Mouse (Mus musculus): ENCODE results near the gene Mvb12b. TPM values are rescaled to one million over a fixed set of nuclear protein-coding genes. Genes with fewer than 3 reads are reported as not detected.

Gene Mvb12b
- total RNA-seq, 2 experiments from 2014 or later = 83.8 to 84.3 TPM

DNA sequence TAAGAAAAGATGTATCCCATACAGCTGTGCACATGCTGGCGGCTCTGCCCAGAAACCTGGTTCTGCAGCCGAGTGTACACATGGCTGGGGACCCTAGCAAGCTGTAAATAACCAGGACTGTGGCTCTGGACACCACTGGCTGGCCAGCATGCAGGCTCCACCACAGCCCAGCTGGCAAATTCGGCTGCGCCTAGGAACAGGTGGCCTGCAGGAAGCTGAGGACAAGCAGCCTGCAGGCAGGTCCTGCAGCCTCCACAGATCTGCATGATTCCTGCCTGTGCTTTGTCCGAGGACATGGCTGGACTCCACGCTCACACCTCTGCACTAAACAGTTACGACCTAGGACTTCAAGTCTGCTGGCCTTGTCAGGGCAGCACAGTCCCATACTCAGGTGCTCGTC, 172.8 kb downstream of the Mvb12b start:
- no peak for DNase-seq (ENCODE audit: low spot score in 2 of 2)
- intact Hi-C loops (cut with DNase I) = no loop called here

GRCm38 (mm10) chr2:33713580-33714260, 174.0 kb downstream of the Mvb12b start:
- intact Hi-C loops (cut with DNase I) = no loop called here
- DNase-seq (ENCODE audit: low spot score in 2 of 2) = no peak

GRCm38 (mm10) chr2:33712811-33713210, 174.9 kb downstream of the Mvb12b start:
- intact Hi-C loops (cut with DNase I) = no loop called here
- no peak for DNase-seq (ENCODE audit: low spot score in 2 of 2)

DNA sequence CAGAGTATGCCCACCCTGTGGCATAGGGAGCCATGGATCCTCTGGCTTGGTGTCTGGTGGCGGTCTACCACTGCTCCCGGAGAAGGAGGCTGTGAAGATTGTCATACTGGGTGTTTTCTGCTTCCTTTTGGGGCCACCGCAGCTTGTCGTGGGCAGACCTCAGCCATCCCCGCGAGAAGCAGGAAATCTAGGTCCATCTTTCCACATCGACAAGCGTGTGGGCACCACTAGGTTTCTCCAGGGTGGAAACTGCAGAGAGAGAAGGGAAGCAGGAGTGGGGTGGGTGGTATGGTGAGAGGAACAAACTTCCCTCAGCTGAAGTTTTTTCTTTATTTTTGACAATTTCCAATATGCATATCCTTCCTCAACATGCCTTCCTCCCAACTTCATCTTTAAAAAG, 178.9 kb downstream of the Mvb12b start:
- peak; percentile 14 to 30 for DNase-seq (ENCODE audit: low spot score in 2 of 2)
- intact Hi-C loops (cut with DNase I) = no loop called here

GRCm38 (mm10) chr2:33708096-33708495, 179.7 kb downstream of the Mvb12b start:
- intact Hi-C loops (cut with DNase I) = no loop called here

DNA sequence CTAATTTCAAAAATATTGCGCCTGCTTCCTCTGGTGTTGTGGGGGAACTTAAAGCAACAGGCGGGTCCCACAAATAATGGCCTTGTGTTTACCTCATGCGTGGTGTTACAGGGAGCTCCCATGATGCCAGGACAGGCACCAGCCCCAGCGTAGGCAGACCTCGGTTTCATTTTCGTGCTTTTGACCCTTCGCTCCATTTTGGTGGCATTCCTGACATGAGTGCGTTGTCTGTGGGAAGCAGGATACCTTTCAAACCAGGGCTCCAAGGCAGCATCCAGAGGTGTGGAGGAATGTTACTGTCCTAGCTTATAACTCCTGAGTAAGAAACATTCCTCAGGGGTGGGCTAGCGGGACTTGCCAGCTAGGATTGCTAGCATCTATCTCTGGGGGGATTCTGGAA, 181.3 kb downstream of the Mvb12b start:
- intact Hi-C loops (cut with DNase I) = no loop called here
- DNase-seq (ENCODE audit: low spot score in 2 of 2) = no peak

More at GRCm38 (mm10) chr2:33708096-33708495, 179.7 kb downstream of the Mvb12b start:
- no peak for DNase-seq (ENCODE audit: low spot score in 2 of 2)

DNA sequence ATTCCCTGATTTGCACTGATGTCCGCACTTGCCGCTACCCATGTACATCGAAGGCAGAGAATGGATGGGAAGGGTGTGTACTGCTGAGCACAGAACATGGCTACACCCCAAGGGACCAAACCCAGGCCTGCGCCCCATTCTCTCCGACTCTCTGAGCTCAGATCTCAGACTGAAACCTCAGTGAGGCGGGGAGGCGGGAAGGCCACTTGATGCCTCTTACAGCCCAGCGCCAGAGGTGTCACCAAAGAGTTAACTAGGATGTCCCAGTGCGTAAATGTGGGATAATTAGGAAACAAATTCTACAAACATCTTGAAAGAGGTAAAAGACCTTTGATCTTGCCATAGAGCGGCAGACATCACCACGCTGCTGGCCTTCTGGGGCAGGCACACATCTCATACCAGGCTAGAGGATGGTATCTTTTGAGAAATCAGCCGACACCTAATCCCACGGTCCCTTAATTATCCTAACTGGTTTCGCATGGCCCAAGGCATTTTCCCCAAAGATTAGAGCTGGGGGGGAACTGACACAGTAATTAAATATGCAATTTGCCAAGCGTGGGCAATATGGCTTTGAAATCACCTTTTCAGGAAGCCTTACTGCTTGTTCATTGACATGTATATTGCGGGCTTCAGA, 181.9 kb downstream of the Mvb12b start:
- no peak for DNase-seq (ENCODE audit: low spot score in 2 of 2)
- intact Hi-C loops (cut with DNase I) = no loop called here

DNA sequence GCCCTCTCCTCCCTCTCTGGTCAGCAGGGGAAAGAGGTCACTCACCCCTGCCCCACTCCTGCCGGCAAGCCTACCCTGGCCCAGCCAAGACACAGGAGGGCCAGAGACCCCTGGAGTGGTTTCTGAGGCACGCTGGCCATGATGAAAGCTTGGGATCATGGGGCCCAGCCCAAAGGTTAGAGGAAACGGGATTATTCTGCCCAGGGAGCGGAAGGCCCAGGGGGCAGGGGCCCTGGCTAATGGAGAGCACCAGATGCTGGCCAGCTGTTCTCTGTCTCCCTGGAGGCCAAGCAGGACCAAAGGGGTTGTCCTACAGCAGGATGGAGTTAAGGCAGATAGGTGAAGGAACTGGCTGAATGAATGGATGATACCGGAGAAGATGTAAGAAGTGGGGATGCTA, 184.5 kb downstream of the Mvb12b start:
- intact Hi-C loops (cut with DNase I) = no loop called here
- no peak for DNase-seq (ENCODE audit: low spot score in 2 of 2)

- no peak for DNase-seq (ENCODE audit: low spot score in 2 of 2)
- intact Hi-C loops (cut with DNase I) = no loop called here
Measured at GRCm38 (mm10) chr2:33702705-33703104, 185.0 kb downstream of the Mvb12b start.

- intact Hi-C loops (cut with DNase I) = no loop called here
- DNase-seq (ENCODE audit: low spot score in 2 of 2) = no peak
Measured at GRCm38 (mm10) chr2:33701446-33701815, 186.3 kb downstream of the Mvb12b start.

DNA sequence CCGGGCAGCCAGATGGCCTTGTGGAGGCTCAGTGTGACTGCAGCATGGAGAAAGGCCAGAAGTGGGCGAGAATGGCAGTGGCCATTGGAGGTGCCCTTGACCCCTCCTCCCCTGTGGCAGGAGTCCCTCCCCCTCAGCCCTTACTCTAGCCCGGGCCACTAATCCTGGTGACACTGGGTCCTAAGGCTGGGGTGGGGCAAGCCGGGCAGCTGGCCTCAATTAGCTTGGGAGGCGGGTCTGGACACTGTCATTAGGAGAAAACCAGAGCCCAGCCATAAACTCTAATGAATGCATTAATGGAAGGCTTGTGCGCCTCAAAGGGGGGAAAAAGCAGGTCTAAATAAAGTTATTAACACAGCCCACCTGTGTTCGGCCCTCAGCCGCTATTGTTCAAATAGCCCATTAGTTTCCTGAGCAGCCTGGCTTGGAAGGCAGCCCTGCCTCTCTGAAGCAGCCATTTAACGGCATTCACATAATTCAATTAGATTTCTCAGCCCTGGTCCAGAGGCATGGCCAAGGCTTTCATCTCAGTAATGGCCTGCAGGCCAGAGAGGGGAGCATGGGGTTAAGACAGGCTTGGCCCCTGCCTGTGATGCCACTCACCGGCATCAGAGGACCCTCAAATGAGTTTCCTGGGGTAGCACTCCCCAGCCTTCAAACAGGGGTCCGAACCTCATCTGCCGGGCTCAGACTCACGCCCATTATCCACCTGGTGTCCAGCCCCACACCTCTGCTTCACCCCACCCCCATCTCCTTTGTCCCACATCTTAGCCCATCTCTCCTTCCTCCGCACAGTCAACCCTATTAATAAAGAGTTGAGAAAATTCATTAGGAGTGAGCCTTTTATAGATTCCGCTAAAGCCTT, 186.9 kb downstream of the Mvb12b start:
- DNase-seq (ENCODE audit: low spot score in 2 of 2) = no peak
- intact Hi-C loops (cut with DNase I) = no loop called here

DNA sequence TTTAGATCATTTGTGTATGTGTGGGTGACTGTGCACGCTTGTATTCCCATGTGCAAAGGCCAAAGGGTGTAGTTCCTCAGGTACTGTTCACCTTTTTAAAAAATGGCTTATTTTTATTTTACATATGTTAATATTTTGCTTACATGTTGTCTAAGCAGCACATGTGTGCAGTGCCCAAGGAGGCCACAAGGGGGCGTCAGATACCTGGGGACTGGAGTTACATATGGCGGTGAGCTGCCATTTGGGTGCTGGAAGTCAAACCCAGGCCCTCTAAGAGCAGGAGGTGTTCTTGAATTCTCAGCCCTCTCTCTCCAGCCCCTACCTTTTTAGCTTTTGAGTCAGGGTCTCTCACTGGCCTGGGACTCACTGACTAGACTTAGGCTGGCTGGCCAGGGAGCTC, 188.8 kb downstream of the Mvb12b start:
- DNase-seq (ENCODE audit: low spot score in 2 of 2) = no peak
- intact Hi-C loops (cut with DNase I) = no loop called here

DNA sequence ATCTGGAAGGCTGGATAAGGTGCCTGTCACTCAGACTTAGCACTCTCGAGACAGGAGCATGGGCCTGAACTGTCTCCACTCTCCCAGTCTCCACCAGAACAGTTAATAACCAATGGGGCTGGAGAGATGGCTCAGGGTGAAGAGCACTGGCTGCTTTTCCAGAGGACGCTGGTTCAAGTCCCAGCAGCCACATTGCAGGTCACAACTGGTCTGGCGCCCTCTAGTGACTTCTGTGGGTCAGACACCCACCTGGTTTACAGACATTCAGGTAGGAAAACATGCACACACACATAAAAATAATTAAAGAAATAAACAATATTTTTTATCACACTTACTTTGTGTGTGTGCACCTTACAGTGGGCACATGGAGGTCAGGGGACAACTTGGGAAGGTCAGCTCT, 191.3 kb downstream of the Mvb12b start:
- intact Hi-C loops (cut with DNase I) = no loop called here
- no peak for DNase-seq (ENCODE audit: low spot score in 2 of 2)

DNA sequence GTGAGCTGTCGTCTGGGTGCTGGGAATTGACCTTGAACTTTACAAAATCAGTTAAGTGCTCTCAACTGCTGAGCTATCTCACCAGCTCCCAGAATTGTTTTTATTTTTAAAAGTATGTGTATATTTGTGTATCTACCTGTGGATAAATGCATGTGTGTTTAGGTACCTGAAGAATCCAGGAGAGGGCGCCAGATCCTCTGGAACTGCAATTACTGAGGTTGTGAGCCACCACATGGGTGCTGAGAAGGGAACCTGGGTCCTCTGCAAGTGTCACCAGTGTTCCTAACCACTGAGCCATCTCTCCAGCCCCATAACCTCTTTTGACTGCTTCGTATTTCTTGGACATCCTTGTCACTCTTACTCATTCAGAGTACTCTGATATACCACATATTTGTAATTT, 193.8 kb downstream of the Mvb12b start:
- no peak for DNase-seq (ENCODE audit: low spot score in 2 of 2)
- intact Hi-C loops (cut with DNase I) = no loop called here

DNA sequence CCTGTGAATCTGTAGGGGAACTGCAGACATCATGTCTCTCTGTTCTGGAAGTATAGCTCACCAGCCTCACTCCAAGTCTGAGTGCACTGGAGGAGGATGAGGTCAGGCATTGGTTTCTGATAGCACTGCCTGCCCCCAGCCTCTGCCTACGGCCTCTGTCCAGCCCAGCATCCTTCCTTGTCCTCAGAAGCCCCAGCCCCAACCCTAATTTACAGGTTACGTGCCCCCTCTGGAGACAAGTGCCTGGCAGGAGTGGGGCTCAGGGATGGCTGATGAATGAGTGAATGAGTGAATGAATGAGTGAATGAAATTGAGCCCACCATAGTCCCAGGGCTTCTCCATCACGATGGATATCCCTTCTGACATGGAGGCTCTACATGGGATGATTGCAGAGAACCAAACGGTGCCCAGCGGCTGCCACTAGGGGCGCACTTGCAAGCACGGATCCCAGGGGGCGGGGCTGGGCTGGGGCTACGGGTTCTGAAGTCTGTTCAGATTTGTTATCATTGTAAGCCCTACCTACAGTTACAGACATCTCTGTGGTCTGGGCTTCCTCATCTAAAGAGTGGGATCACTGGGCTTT, 197.8 kb downstream of the Mvb12b start:
- no peak for DNase-seq (ENCODE audit: low spot score in 2 of 2)
- intact Hi-C loops (cut with DNase I) = no loop called here

DNA sequence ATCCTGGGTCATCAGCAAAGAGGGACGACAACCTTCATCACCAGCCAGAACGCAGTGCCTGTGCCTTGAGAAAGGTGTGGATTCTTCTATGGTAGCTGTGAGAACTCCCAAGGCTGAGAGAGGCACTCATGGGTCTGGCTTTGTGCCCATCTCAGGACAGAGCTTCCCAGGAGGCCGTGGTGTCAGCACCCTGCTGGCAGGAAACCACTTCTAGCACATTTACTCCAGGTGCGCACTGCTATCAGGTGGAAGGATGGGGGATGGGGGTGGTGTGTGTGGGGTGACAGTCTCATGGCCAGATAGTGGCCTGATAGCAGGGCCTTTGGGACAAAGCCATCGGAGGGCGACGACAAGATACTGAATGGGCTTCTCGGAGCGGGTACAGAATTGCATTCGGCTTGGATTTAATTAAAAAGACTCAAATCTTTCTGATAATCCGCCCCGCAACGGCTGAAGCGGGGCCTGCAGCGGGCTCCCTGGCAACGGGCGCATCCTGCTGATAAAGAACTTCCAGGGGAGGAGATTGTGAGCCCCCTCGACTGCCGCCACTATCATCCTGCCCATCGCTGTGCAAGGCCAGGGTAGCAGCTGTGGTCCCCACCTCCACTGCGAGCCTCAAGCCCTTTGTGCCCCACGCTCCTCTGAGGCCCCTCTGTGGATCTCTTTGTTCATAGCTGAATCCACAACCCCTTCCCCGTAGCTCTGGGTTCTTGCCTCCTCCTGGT, 198.4 kb downstream of the Mvb12b start:
- intact Hi-C loops (cut with DNase I) = no loop called here
- DNase-seq (ENCODE audit: low spot score in 2 of 2) = no peak

- intact Hi-C loops (cut with DNase I) = no loop called here
- DNase-seq (ENCODE audit: low spot score in 2 of 2) = no peak
Measured at GRCm38 (mm10) chr2:33683594-33683993, 204.2 kb downstream of the Mvb12b start.

DNA sequence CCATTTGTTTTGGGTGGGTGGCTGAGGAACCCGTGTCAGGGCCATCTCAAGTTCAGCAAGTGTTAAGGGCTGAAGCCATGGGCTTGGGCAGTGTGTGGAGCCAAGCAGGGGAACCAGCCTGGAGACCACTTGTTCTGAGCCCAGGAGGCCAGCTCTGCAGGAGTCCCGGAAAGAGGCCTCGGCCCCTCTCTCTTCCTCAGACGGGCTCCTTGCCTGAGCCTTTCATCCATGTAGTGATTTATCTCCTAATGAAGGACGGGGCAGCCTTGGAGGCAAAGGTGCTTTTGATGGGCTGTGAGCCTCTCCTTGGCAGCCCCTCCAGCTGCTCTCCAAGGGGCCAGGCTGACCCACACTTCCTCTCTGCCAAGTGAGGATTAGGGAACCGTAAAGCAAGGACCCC, 204.7 kb downstream of the Mvb12b start:
- intact Hi-C loops (cut with DNase I) = no loop called here
- no peak for DNase-seq (ENCODE audit: low spot score in 2 of 2)

DNA sequence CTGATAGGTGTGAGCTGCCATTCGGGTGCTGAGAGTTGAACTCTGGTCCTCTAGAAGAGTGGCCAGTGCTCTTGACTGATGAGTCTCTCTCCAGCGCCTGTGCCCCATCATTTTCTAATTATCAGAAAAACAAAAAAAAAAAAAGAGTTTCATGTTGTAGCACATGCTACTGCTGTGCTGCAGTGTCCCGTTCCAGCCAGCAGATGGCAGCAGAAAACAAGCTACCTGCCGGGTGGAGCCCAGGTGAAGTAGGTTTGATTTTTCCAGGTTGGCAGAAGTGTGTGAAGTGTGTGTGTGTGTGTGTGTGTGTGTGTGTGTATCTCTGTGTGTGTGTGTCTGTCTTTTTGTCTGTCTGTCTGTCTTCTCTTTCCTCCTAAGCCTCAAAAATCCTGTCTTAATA, 205.5 kb downstream of the Mvb12b start:
- DNase-seq (ENCODE audit: low spot score in 2 of 2) = peak; percentile 40 to 42
- intact Hi-C loops (cut with DNase I) = loop anchor here (1.0 kb wide), 1 partner anchor 53 kb away; no protein-coding TSS in a partner anchor

Data from left cerebral cortex, postnatal 36 days (tissue).